In the genomic region with DNA sequence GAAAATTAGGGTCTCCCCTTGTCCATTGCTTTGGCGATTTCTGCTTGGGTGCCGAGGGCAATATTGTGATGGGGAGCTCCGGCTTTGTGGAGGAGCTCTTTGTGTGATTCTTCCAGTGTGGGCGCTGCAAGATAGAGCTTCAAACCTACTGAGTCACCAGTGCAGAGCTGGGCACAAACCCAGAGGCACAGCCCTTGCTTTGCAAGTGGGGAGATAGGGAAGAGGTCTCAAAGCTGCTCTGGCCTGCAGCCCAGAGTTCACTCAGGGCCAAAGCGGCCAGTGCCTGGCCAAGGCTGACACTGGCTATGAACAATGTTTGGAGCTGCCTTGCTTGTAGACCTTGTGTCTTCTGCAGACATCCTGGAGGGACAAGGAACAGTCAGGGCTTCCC, we compare ENCODE assay signal across 9 mouse cellular contexts. TPM values are rescaled to one million over a fixed set of nuclear protein-coding genes. Genes with fewer than 3 reads are reported as not detected.
DNase-seq lines count a peak whose midpoint lies in the region; ATAC-seq lines count a peak whose summit lies in the region.
"Had no signal": no experiment of that assay in that cellular context is flagged by ENCODE, and none has a peak within 500 bp of the region (broad histone marks: within the 10 kb centered on the region; RNA-seq: fewer than 3 reads in every experiment).

No protein-coding gene starts in this region.

- H3K4me2 ChIP-seq in hindbrain, embryonic 16.5 days (ENCODE audit: low read length) = no peak overlapping the region
- H3K4me2 ChIP-seq in hindbrain, embryonic 12.5 days (replicated peaks) = no peak overlapping the region
- H3K4me2 ChIP-seq: limb, embryonic 13.5 days had no signal

- no peaks in the 10 kb centered on the region for H3K4me1 ChIP-seq in hindbrain, embryonic 16.5 days (ENCODE audit: control insufficient read depth, insufficient read depth, low read depth, low read length)
- no peaks in the 10 kb centered on the region for H3K4me1 ChIP-seq in hindbrain, embryonic 12.5 days
- H3K4me1 ChIP-seq: limb, embryonic 13.5 days had no signal

- WGBS in hindbrain, embryonic 16.5 days = 73% methylated on average over 5 of the region's 5 CpGs
- WGBS in hindbrain, embryonic 12.5 days = 83% methylated on average over 5 of the region's 5 CpGs

- H3K9ac ChIP-seq in hindbrain, embryonic 16.5 days (ENCODE audit: low read depth, low read length) = no peak overlapping the region
- H3K9ac ChIP-seq in hindbrain, embryonic 12.5 days = no peak overlapping the region
- H3K9ac ChIP-seq: limb, embryonic 13.5 days had no signal

- intact Hi-C loops in left cerebral cortex, postnatal 25 days (cut with DNase I) = loop anchor here (1.0 kb wide), 1 partner anchor 60 kb away; no protein-coding TSS in a partner anchor

- H3K27ac ChIP-seq in hindbrain, embryonic 16.5 days (ENCODE audit: low read depth, low read length) = no peak overlapping the region
- no peak overlapping the region for H3K27ac ChIP-seq in hindbrain, embryonic 12.5 days
- H3K27ac ChIP-seq: limb, embryonic 13.5 days had no signal

- no peaks in the 10 kb centered on the region for H3K9me3 ChIP-seq in hindbrain, embryonic 16.5 days (ENCODE audit: control insufficient read depth, low read length)
- H3K9me3 ChIP-seq in hindbrain, embryonic 12.5 days (replicated peaks) = no peaks in the 10 kb centered on the region
- H3K9me3 ChIP-seq: limb, embryonic 13.5 days had no signal

- H3K4me3 ChIP-seq in hindbrain, embryonic 16.5 days (ENCODE audit: low read length) = no peak overlapping the region
- no peak overlapping the region for H3K4me3 ChIP-seq in hindbrain, embryonic 12.5 days
- H3K4me3 ChIP-seq: limb, embryonic 13.5 days had no signal

- no peaks in the 10 kb centered on the region for H3K36me3 ChIP-seq in hindbrain, embryonic 16.5 days (ENCODE audit: control insufficient read depth, insufficient read depth, low read length)
- no peaks in the 10 kb centered on the region for H3K36me3 ChIP-seq in hindbrain, embryonic 12.5 days
- H3K36me3 ChIP-seq: limb, embryonic 13.5 days had no signal

- ATAC-seq in hindbrain, embryonic 16.5 days = 0 out of 2 replicates have a peak, but pooled peaks have one; percentile 54
- ATAC-seq in hindbrain, embryonic 12.5 days (ENCODE audit: low FRiP score) = no peak

- H3K27me3 ChIP-seq in hindbrain, embryonic 16.5 days (replicated peaks; ENCODE audit: control insufficient read depth, insufficient read depth, low read length) = no peaks in the 10 kb centered on the region
- H3K27me3 ChIP-seq in hindbrain, embryonic 12.5 days = no peaks in the 10 kb centered on the region

- DNase-seq in cerebellum, postnatal 10 days = peak; percentile 91 to 95
- DNase-seq in heart, adult 9 months (ENCODE audit: low spot score in 2 of 2) = peak; percentile 84 to 92
- peak; percentile 45 to 93 for DNase-seq in left cerebral cortex, postnatal 25 days (ENCODE audit: low spot score in 2 of 2)
- DNase-seq in right cerebral cortex, postnatal 36 days (ENCODE audit: low spot score in 2 of 2) = peak; percentile 59 to 73
- DNase-seq in retina, postnatal 1 day = no peak
- no peak for DNase-seq in T-cell, adult 2 months (ENCODE audit: low spot score)

RNA-seq across cellular contexts. Expression of a gene that starts 52.9 kb away (rescaled TPM):
- polyA plus RNA-seq in hindbrain, embryonic 16.5 days (2015; fragmentation: Nextera tagmentation; extraction: Ambion mirVana) = 29.8 and 36.5 TPM in 2 replicates
- polyA plus RNA-seq in hindbrain, embryonic 12.5 days (2016; fragmentation: Nextera tagmentation; extraction: Ambion mirVana) = 44.7 and 50.0 TPM in 2 replicates
- total RNA-seq in left cerebral cortex, postnatal 25 days (2021) = 10 to 100 TPM; 52.1 to 57.5 TPM

Comparison
In these comparisons a context has a peak if more than half of its experiments do, and no peak if none do; other contexts are left out.
1. DNase-seq: peak in cerebellum, postnatal 10 days (2 of 2), heart, adult 9 months (2 of 2), left cerebral cortex, postnatal 25 days (2 of 2) and right cerebral cortex, postnatal 36 days (2 of 2); none in retina, postnatal 1 day (single experiment) and T-cell, adult 2 months (single experiment).